Mouse (Mus musculus) heart, postnatal 0 days (tissue): ENCODE data around the gene Smc6.

ENCODE experiments used
- CTCF ChIP-seq: IDR thresholded peaks from 2 replicates; pipeline ENCODE4 v1.5.1; 2016; ENCODE audit warnings: antibody characterized with exemption, control low read depth, low read depth
- EP300 ChIP-seq: IDR thresholded peaks from 2 replicates; pipeline ENCODE4 v1.6.1; 2016; ENCODE audit warnings: antibody characterized with exemption, low read depth

DNA sequence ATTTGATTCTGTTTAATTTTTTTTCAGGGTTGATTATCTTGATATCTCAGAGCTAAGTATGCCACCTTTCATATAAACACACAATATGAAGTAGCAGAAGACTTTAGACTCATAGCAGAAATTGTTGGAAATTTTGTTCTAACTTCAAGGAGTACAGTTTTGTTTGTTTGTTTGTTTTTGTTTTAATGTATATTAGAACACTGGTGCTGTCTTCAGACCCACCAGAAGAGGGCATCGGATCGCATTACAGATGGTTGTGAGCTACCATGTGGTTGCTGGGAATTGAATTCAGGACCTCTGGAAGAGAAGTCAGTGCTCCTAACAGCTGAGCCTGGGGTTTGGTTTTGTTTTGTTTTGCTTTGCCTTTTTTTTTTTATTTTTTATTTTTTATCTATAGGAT lies 20.7 kb downstream of the Smc6 start:
- no peak for TF ChIP-seq CTCF
- TF ChIP-seq EP300 = no peak
